Mouse (Mus musculus): ENCODE data around the gene Nxnl1. TPM values are rescaled to one million over a fixed set of nuclear protein-coding genes. Genes with fewer than 3 reads are reported as not detected.

Nxnl1 gene
- polyA plus RNA-seq (2014; fragmentation: Nextera tagmentation; extraction: Ambion mirVana), result 0.07 TPM in 1 of 2 replicates, not detected in the other

GRCm38 (mm10) chr8:71566501-71566900, at the start of gene Nxnl1:
TSS of gene Nxnl1 (minus strand) at chr8:71566601.
- H3K27me3 ChIP-seq (replicated peaks; ENCODE audit: control insufficient read depth, insufficient read depth, low read length), result peaks cover 22% of the 10 kb centered on the region
- H3K4me1 ChIP-seq (ENCODE audit: control insufficient read depth, insufficient read depth, low read length), result peaks cover 14% of the 10 kb centered on the region; the same call in 1 of the 2 replicates
- 72% methylated on average over 3 of the region's 3 CpGs for WGBS
- peak within 1 kb of the TSS; percentile 34; the same call in 1 of the 2 replicates for H3K9ac ChIP-seq (ENCODE audit: low read depth, low read length)
- H3K4me2 ChIP-seq (ENCODE audit: low read depth, low read length), result no peak within 1 kb of the TSS
- no peak within 1 kb of the TSS for H3K27ac ChIP-seq (replicated peaks; ENCODE audit: low read depth, low read length)
- H3K36me3 ChIP-seq (ENCODE audit: control insufficient read depth, insufficient read depth, low read length), result no peaks in the 10 kb centered on the region
- no peak for DNase-seq (ENCODE audit: low spot score)
- ATAC-seq (ENCODE audit: low read depth), result no peak
- H3K9me3 ChIP-seq (ENCODE audit: control insufficient read depth, low read length), result no peaks in the 10 kb centered on the region
- H3K4me3 ChIP-seq (ENCODE audit: low read depth, low read length), result no peak within 1 kb of the TSS

DNA sequence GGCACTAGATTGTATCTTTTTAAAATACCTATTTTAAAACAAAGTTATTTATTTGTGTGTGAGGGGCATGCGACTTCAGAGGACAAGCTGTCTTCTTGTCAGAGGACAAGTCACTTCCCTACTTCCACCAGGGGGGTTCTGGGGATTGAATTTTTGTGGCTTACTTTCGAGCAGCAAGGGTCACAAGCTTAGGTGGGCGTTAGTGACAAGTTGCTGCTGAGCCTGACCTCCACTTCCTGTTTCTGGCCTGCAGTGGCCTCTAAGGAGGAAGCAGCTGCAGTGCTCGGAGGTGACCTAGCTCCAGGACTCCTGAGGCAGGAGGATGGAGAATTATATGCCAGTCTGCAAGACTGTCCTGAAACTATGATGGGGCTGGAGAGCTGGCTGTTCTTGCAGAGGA, 47.0 kb upstream of the Nxnl1 start:
- Histone ChIP-seq H3K9ac (ENCODE audit: low read depth, low read length) (no peak overlapping the region), H3K27ac (replicated peaks; ENCODE audit: low read depth, low read length) (no peak overlapping the region), H3K4me3 (ENCODE audit: low read depth, low read length) (no peak overlapping the region), H3K4me1 (ENCODE audit: control insufficient read depth, insufficient read depth, low read length) (peaks cover 9% of the 10 kb centered on the region; the same call in 1 of the 2 replicates), H3K36me3 (ENCODE audit: control insufficient read depth, insufficient read depth, low read length) (peaks cover 53% of the 10 kb centered on the region), H3K4me2 (ENCODE audit: low read depth, low read length) (no peak overlapping the region), H3K9me3 (ENCODE audit: control insufficient read depth, low read length) (no peaks in the 10 kb centered on the region), H3K27me3 (replicated peaks; ENCODE audit: control insufficient read depth, insufficient read depth, low read length) (no peaks in the 10 kb centered on the region)
- WGBS, result 34% methylated on average over 4 of the region's 4 CpGs
- DNase-seq (ENCODE audit: low spot score), result no peak
- ATAC-seq (ENCODE audit: low read depth), result no peak

GRCm38 (mm10) chr8:71612141-71612540, 45.7 kb upstream of the Nxnl1 start:
- Histone ChIP-seq H3K36me3 (ENCODE audit: control insufficient read depth, insufficient read depth, low read length) (peaks cover 40% of the 10 kb centered on the region), H3K4me1 (ENCODE audit: control insufficient read depth, insufficient read depth, low read length) (peaks cover 9% of the 10 kb centered on the region; the same call in 1 of the 2 replicates), H3K4me3 (ENCODE audit: low read depth, low read length) (peak overlapping the region; percentile 89), H3K27me3 (replicated peaks; ENCODE audit: control insufficient read depth, insufficient read depth, low read length) (no peaks in the 10 kb centered on the region), H3K27ac (replicated peaks; ENCODE audit: low read depth, low read length) (no peak overlapping the region), H3K9me3 (ENCODE audit: control insufficient read depth, low read length) (no peaks in the 10 kb centered on the region), H3K9ac (ENCODE audit: low read depth, low read length) (peak overlapping the region; percentile 89), H3K4me2 (ENCODE audit: low read depth, low read length) (peak overlapping the region; percentile 57)
- ATAC-seq (ENCODE audit: low read depth) (no peak), DNase-seq (ENCODE audit: low spot score) (no peak)
- WGBS, result 32% methylated on average over 5 of the region's 5 CpGs

- Histone ChIP-seq H3K4me3 (ENCODE audit: low read depth, low read length) (peak within 1 kb of the TSS; percentile 89), H3K4me1 (ENCODE audit: control insufficient read depth, insufficient read depth, low read length) (peaks cover 9% of the 10 kb centered on the region; the same call in 1 of the 2 replicates), H3K4me2 (ENCODE audit: low read depth, low read length) (peak within 1 kb of the TSS; percentile 57), H3K9me3 (ENCODE audit: control insufficient read depth, low read length) (no peaks in the 10 kb centered on the region), H3K9ac (ENCODE audit: low read depth, low read length) (peak within 1 kb of the TSS; percentile 89), H3K36me3 (ENCODE audit: control insufficient read depth, insufficient read depth, low read length) (peaks cover 29% of the 10 kb centered on the region), H3K27me3 (replicated peaks; ENCODE audit: control insufficient read depth, insufficient read depth, low read length) (no peaks in the 10 kb centered on the region), H3K27ac (replicated peaks; ENCODE audit: low read depth, low read length) (peak within 1 kb of the TSS; percentile 90)
- ATAC-seq (ENCODE audit: low read depth), result peak; percentile 100
- 0% methylated on average over 39 of the region's 82 CpGs for WGBS
- DNase-seq (ENCODE audit: low spot score), result peak; percentile 100
These were observed 44.6 kb upstream of the Nxnl1 start, which contains the start of gene Colgalt1 for GRCm38 (mm10) chr8:71610822-71611651. TSS of gene Colgalt1 (plus strand) at chr8:71610998.

- WGBS, result 52% methylated on average over 7 of the region's 7 CpGs
- Histone ChIP-seq H3K27ac (replicated peaks; ENCODE audit: low read depth, low read length) (no peak overlapping the region), H3K27me3 (replicated peaks; ENCODE audit: control insufficient read depth, insufficient read depth, low read length) (peaks cover 17% of the 10 kb centered on the region), H3K9ac (ENCODE audit: low read depth, low read length) (no peak overlapping the region), H3K9me3 (ENCODE audit: control insufficient read depth, low read length) (no peaks in the 10 kb centered on the region), H3K36me3 (ENCODE audit: control insufficient read depth, insufficient read depth, low read length) (no peaks in the 10 kb centered on the region), H3K4me1 (ENCODE audit: control insufficient read depth, insufficient read depth, low read length) (peaks cover 4% of the 10 kb centered on the region; the same call in 1 of the 2 replicates), H3K4me3 (ENCODE audit: low read depth, low read length) (no peak overlapping the region), H3K4me2 (ENCODE audit: low read depth, low read length) (no peak overlapping the region)
- ATAC-seq (ENCODE audit: low read depth), result no peak
- no peak for DNase-seq (ENCODE audit: low spot score)
These were observed 37.6 kb upstream of the Nxnl1 start for GRCm38 (mm10) chr8:71604021-71604420.

DNA sequence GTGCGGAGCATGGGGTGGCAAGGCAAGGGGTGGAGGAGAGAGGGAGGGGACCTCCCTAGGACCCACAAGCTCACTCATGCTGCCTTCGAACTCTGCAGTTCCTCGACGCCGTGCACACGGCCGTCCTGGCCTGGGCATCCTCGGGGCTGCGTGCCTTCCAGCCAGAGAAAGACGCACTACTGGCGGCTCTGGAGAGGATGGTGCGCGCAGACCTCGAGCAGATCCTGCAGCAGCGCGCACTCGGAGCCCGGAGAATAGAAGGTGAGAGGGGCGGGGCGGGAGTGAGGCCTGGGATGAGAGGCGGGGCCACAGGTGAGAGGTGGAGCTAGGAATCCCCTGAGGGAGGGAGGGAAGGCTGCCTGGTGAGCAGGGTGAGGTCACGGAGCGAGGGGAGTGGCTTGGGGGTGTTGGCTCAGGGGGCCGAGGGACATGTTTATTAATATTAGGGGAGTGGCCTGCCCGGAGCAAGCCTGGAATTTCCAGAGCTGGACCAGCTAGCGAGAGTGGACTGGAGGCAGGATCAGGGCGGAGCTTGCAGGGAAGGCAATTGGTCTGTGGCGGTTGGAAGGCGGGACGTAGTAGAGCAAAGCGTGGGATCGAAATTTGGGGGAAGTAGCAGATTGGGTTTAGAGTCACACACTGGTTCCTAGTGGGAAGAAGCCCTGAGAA, 36.4 kb upstream of the Nxnl1 start:
- Histone ChIP-seq H3K4me1 (ENCODE audit: control insufficient read depth, insufficient read depth, low read length) (peaks cover 4% of the 10 kb centered on the region; the same call in 1 of the 2 replicates), H3K4me2 (ENCODE audit: low read depth, low read length) (peak overlapping the region; percentile 64), H3K27me3 (replicated peaks; ENCODE audit: control insufficient read depth, insufficient read depth, low read length) (peaks cover 17% of the 10 kb centered on the region), H3K27ac (replicated peaks; ENCODE audit: low read depth, low read length) (no peak overlapping the region), H3K9ac (ENCODE audit: low read depth, low read length) (peak overlapping the region; percentile 53), H3K9me3 (ENCODE audit: control insufficient read depth, low read length) (no peaks in the 10 kb centered on the region), H3K4me3 (ENCODE audit: low read depth, low read length) (peak overlapping the region; percentile 42), H3K36me3 (ENCODE audit: control insufficient read depth, insufficient read depth, low read length) (no peaks in the 10 kb centered on the region)
- DNase-seq (ENCODE audit: low spot score) (peak; percentile 91), ATAC-seq (ENCODE audit: low read depth) (peak; percentile 82)
- WGBS, result 2% methylated on average over 32 of the region's 32 CpGs

DNA sequence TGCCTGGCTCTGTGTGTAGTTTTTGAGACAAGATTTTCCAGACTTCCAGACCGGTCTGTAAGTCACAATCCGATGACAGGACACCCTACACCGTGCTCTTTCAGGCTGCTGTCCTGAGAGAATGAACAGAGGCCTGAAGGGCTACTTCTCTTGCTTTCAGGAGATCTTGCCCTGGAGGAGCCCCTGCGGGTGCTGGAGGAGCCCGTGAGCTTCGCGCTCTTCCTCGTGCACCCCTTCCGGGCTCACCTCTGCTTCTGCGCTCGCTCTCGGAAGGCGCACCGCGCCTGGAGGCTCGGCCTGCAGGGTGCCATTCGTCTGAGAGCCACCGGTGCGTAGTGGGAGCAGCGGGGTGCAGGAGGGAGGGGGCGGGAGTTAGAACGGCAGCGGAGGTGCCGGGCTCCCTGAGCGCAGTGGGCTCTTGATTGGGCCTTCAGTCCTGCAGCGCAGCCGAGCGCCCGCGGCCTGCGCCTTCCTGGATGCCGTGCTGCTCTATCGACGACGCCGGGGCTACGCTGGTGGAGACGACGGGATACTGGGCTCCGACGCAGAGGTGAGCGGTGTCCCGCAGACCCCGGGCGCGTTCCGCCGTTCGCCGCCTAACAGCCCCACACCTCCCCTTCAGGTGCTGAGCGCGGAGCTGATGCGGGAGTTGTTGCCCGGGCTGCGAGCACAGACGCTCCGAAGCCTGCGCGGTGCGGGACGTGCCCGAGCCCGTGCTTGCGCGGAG, 35.7 kb upstream of the Nxnl1 start:
- H3K36me3 ChIP-seq (ENCODE audit: control insufficient read depth, insufficient read depth, low read length), result no peaks in the 10 kb centered on the region
- H3K9me3 ChIP-seq (ENCODE audit: control insufficient read depth, low read length), result no peaks in the 10 kb centered on the region
- H3K4me3 ChIP-seq (ENCODE audit: low read depth, low read length), result peak overlapping the region; percentile 42
- no peak overlapping the region for H3K27ac ChIP-seq (replicated peaks; ENCODE audit: low read depth, low read length)
- H3K4me1 ChIP-seq (ENCODE audit: control insufficient read depth, insufficient read depth, low read length), result peaks cover 4% of the 10 kb centered on the region; the same call in 1 of the 2 replicates
- 9% methylated on average over 18 of the region's 65 CpGs for WGBS
- peaks cover 17% of the 10 kb centered on the region for H3K27me3 ChIP-seq (replicated peaks; ENCODE audit: control insufficient read depth, insufficient read depth, low read length)
- ATAC-seq (ENCODE audit: low read depth), result peak; percentile 28
- DNase-seq (ENCODE audit: low spot score), result peak; percentile 17
- H3K9ac ChIP-seq (ENCODE audit: low read depth, low read length), result peak overlapping the region; percentile 53
- peak overlapping the region; percentile 64 for H3K4me2 ChIP-seq (ENCODE audit: low read depth, low read length)

DNA sequence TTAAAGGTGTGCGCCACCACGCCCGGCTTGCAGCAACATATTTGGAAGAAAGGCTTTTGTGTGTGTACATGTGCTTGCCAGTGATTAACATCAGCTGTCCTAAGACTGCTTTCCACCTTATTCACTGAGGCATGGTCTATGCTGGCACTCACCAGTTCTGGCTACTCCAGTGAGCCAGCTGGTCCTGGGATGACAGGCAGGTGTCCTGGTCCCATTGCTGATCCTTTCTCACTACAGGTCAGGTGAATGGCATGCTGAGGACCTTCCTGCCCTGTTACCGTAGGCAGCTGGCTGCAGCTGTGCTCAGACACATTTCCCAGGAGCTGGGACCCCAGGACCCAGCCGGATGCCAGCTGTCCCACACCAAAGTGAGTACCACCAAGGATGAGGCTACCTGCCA, 32.4 kb upstream of the Nxnl1 start:
- H3K4me1 ChIP-seq (ENCODE audit: control insufficient read depth, insufficient read depth, low read length), result peaks cover 4% of the 10 kb centered on the region; the same call in 1 of the 2 replicates
- H3K4me2 ChIP-seq (ENCODE audit: low read depth, low read length), result no peak overlapping the region
- ATAC-seq (ENCODE audit: low read depth), result no peak
- peaks cover 10% of the 10 kb centered on the region; the same call in 1 of the 2 replicates for H3K36me3 ChIP-seq (ENCODE audit: control insufficient read depth, insufficient read depth, low read length)
- H3K9ac ChIP-seq (ENCODE audit: low read depth, low read length), result no peak overlapping the region
- DNase-seq (ENCODE audit: low spot score), result no peak
- no peak overlapping the region for H3K27ac ChIP-seq (replicated peaks; ENCODE audit: low read depth, low read length)
- WGBS, result 78% methylated on average over 5 of the region's 5 CpGs
- no peak overlapping the region for H3K4me3 ChIP-seq (ENCODE audit: low read depth, low read length)
- no peaks in the 10 kb centered on the region for H3K9me3 ChIP-seq (ENCODE audit: control insufficient read depth, low read length)
- peaks cover 17% of the 10 kb centered on the region for H3K27me3 ChIP-seq (replicated peaks; ENCODE audit: control insufficient read depth, insufficient read depth, low read length)
